Mouse (Mus musculus): ENCODE measurements around the gene Dnase2a. TPM values are rescaled to one million over a fixed set of nuclear protein-coding genes. Genes with fewer than 3 reads are reported as not detected.

The Dnase2a gene
- polyA plus RNA-seq (2014; fragmentation: Illumina TruSeq; extraction: RNeasy Lipid Tissue Mini Kit (QIAGEN cat#74804); ENCODE audit: low read depth, low replicate concordance): 9.4 TPM

DNA sequence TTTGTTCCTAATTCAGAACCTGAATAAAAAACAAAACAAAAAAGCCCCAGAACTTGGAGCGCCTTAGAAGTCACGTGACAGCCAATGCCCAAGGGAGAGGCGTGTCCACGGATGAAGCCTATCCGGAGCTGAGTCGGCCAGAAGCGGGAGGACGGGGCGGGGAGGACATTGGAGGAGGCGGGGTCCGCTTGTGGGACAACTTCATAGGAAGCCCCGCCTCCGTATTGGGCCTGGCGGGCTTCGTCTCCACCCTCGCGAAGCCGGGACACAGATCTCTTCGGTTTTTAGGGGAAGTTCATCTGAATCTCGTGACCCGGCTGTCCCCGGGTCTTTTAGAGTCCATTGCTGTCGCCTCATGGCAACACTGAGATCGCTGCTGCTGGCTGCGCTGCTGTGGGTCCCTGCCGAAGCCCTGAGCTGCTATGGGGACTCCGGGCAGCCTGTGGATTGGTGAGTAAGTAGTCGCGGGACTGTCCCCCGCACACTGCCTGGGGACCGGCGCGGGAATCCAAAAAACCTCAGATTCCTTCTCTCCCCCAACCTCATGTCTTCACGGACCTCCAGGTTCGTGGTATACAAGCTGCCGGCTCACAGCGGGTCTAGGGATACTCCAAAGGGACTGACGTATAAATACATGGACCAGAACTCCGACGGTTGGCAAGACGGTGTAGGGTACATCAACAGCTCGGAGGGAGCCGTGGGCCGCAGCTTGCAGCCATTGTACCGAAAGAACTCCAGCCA lies at the start of gene Dnase2a:
Gene Dnase2a (plus strand): TSS at position 140 of the 741 bp plus-strand sequence.

DNA sequence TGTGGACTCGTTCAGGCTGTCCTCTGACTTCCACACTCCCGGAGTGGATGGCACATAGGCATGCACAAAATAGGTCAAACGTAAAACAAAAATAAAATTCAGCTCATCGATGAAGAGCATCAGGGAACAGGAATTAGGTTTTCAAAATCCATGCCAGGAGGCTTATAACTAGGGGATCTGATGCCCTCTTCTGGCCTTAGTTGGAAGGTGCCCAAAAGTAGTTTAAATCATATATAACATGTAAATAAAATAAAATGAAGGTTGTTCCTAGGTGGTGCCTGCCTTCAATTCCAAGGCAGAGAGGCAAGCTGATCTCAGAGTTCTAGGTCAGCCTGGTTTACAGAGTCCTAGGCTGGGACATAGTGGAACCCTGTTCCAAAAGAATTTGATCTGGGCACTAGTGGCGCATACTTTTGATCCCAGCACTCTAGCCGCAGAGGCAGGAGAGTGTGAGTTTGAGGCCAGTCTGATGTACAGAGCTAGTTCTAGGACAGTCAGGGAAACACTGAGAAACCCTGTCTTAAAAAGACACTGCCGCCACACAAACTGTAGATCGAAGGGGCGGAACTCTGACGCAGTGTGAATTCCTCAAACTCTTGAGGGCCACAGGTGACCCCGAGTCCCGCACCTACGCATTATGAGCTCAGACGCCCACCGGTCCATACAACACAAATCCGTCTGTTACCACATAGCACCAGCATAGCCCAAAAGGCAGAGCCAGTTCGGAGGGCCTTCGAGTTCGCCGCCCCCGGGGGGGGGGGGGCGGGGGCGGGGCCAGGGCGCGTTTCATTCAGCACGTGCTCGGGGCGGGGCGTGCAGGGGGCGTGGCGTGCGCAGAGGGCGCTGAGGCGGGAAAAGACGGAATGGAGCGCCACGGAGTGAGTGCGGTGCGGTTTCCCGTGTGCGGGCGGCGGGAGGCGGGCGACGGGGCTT lies 36.7 kb upstream of the Dnase2a start, which contains the start of gene Syce2:
Gene Syce2 (plus strand): TSS at position 736 of the 933 bp plus-strand sequence.

DNA sequence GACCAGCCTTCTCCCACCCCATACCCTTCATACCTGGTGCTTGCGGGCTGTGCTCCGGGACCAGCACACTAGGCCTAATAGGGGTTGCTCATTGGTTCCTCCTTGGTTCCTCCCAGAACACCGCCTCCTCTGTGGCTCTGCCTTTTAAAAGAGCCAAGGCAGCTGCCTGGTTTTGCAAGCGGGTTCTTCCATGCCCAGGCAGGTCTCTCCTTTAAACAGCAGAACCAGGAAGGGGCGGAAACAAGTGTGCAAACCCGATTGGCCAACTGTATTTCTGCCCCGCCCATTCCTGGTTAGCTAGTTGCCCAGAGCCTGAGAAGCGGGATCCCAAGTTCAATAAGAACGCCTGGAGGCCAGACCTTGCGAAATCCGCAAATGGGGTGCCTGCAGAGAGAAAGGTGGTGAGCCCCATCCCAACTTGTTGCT lies 14.6 kb upstream of the Dnase2a start, which contains the start of gene Gcdh:
Gene Gcdh (minus strand): TSS at position 213 of the 426 bp plus-strand sequence.

DNA sequence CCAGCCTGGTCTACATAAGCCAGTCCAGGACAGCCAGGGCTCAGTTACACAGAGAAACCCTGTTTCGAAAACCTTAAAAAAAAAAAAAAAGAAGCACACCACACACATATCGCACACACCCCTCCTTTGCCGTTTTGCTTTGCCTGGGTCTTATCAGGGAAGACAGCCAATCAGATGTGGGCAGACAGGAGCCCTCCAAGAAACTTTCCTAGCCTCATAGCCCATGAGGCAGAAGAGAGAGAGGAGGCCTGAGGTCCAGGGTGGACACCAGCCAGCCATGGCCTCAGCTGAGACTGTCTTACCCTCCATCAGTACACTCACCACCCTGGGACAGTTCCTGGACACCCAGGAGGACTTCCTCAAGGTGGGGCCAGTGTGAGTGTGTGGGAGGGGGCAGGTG lies 6.6 kb upstream of the Dnase2a start, which contains the start of gene Klf1:
Gene Klf1 (plus strand): TSS at position 177 of the 400 bp plus-strand sequence.

DNA sequence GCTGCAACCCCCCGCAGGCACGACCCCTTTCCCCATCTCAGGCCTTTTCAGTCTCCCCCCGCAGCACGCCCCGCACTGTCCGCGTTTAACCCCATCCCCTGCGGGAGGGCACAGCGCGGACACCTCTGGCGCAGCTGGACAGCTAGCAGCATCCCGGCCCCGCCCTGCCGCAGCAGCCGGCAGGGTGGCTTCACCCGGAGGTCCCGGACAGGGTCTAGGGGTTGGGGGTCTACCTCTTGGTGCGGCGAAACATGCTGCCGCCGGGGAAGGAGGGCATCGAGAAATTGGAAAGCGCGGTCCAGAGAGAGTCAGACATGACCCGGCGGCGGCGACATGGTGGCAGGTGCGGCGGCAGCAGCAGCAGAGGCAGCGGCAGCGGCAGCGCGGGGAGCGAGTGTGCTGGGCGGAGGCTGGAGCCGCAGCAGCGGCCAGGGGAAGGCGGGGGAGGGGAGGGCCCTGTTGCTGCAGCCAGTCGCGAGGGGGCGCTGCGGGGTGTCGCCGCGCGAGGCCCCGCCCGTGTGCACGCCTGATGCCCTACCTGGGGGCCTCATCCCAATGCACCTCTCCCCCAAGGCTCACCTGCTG lies 28.7 kb downstream of the Dnase2a start, which contains the start of gene Mast1:
Gene Mast1 (minus strand): TSS at position 398 of the 585 bp plus-strand sequence.

DNA sequence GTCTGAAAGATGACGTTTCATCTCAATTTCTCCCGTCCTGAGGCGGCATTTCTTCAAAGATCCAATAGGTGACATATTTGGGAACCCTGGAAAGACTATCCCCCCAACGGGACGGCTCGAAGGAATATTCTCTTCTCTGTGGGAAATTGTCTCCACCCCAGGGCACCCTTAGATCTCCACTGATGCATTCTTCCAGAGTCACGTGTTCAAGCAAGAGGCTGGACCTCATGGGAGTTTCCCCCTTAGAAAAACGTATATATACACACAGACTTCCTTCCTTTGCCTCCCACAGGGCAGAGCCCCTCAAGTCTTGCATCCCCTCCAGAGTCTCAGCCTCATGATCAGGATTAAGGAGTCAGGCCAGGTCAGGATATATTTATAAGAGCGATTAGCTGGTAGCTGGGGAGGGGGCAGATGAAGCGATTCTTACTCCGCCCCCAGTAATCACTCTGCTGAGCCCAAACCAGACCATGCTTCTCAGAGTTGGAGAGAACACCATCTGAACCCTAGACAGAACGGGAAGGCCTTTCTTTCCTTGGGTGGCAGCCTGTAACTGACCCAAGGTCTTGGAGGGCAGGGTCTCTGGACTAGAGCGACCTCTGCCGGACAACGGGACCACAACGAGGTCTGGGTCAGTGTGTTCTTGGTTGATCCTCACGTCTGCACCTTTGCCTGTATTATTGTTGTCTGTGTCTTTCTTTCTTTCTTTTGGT lies 38.3 kb downstream of the Dnase2a start, which contains the start of gene Rtbdn:
Gene Rtbdn (plus strand): TSS at position 464 of the 713 bp plus-strand sequence.

DNA sequence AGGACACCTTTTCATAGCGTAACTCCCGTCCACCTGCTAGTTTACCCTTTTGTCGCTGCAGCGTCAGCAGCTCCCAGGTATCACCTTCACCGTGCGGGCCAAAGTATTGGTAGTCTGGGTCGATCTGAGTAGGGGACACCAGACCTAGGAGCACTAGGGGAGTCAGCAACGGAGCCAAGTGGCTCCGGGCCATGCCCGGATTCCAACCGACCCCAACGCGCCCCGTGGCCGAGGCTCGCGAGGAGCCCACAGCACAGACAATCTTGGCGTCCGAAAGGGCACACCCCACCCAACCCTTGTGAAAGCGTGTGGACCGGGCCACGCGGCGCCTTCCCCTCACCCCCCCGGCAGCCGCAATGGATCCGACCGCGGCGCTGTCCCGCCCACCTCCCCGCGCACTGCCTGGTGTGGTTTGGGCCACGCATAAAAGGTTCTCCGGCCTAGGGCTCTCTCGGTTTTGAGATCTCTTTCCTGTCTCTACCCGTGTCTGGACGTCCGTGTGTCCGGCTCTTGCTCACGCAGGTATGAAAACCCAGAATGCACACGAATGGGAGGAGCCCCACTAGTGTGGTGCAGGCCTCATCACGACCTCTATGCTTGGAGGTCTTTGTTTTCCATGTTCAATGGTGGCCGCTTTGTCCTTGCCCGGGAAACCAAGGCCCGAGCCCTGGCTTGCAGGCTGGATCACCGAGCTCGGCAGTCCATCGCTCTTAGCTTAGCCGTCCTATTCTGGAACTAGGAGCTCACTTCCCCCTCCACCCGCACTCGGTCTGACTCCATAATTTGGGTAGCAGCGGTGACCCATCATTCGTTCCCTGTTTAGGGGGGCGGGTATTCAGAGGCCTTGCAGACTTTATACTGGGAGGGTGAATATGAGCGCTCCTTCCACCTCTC lies 61.1 kb downstream of the Dnase2a start, which contains the start of the genes Gm49661, Prdx2 and Rnaseh2a:
Gene Gm49661 (minus strand): TSS at position 193 of the 894 bp plus-strand sequence.
Gene Prdx2 (plus strand): TSS at position 347 of the 894 bp plus-strand sequence.
Gene Rnaseh2a (minus strand): TSS at position 527 of the 894 bp plus-strand sequence.

Other genes starting within 250 kb of the Dnase2a start
- gene Ier2, start 245.7 kb upstream of the Dnase2a start, polyA plus RNA-seq (2014; fragmentation: Illumina TruSeq; extraction: RNeasy Lipid Tissue Mini Kit (QIAGEN cat#74804); ENCODE audit: low read depth, low replicate concordance): 2.0 TPM
- 6.6 TPM for gene Trmt1, start 222.3 kb upstream of the Dnase2a start, polyA plus RNA-seq (2014; fragmentation: Illumina TruSeq; extraction: RNeasy Lipid Tissue Mini Kit (QIAGEN cat#74804); ENCODE audit: low read depth, low replicate concordance)
- gene Nacc1, start 220.7 kb upstream of the Dnase2a start, polyA plus RNA-seq (2014; fragmentation: Illumina TruSeq; extraction: RNeasy Lipid Tissue Mini Kit (QIAGEN cat#74804); ENCODE audit: low read depth, low replicate concordance): 1.3 TPM
- gene Lyl1, start 207.1 kb upstream of the Dnase2a start, polyA plus RNA-seq (2014; fragmentation: Illumina TruSeq; extraction: RNeasy Lipid Tissue Mini Kit (QIAGEN cat#74804); ENCODE audit: low read depth, low replicate concordance): not detected
- not detected for gene G430095P16Rik, start 185.6 kb upstream of the Dnase2a start, polyA plus RNA-seq (2014; fragmentation: Illumina TruSeq; extraction: RNeasy Lipid Tissue Mini Kit (QIAGEN cat#74804); ENCODE audit: low read depth, low replicate concordance)
- 13.6 TPM for gene Nfix, start 108.2 kb upstream of the Dnase2a start, polyA plus RNA-seq (2014; fragmentation: Illumina TruSeq; extraction: RNeasy Lipid Tissue Mini Kit (QIAGEN cat#74804); ENCODE audit: low read depth, low replicate concordance)
- gene Dand5, start 85.7 kb upstream of the Dnase2a start, polyA plus RNA-seq (2014; fragmentation: Illumina TruSeq; extraction: RNeasy Lipid Tissue Mini Kit (QIAGEN cat#74804); ENCODE audit: low read depth, low replicate concordance): 1.3 TPM
- 0.74 TPM for gene Gadd45gip1, start 77.0 kb upstream of the Dnase2a start, polyA plus RNA-seq (2014; fragmentation: Illumina TruSeq; extraction: RNeasy Lipid Tissue Mini Kit (QIAGEN cat#74804); ENCODE audit: low read depth, low replicate concordance)
- gene Rad23a, start 67.9 kb upstream of the Dnase2a start, polyA plus RNA-seq (2014; fragmentation: Illumina TruSeq; extraction: RNeasy Lipid Tissue Mini Kit (QIAGEN cat#74804); ENCODE audit: low read depth, low replicate concordance): 9.8 TPM
- 778 TPM for gene Calr, start 61.6 kb upstream of the Dnase2a start, polyA plus RNA-seq (2014; fragmentation: Illumina TruSeq; extraction: RNeasy Lipid Tissue Mini Kit (QIAGEN cat#74804); ENCODE audit: low read depth, low replicate concordance)
- 2.9 TPM for gene Farsa, start 51.6 kb upstream of the Dnase2a start, polyA plus RNA-seq (2014; fragmentation: Illumina TruSeq; extraction: RNeasy Lipid Tissue Mini Kit (QIAGEN cat#74804); ENCODE audit: low read depth, low replicate concordance)
- 1.8 TPM for gene Syce2, start 36.4 kb upstream of the Dnase2a start, polyA plus RNA-seq (2014; fragmentation: Illumina TruSeq; extraction: RNeasy Lipid Tissue Mini Kit (QIAGEN cat#74804); ENCODE audit: low read depth, low replicate concordance)
- gene Gcdh, start 14.6 kb upstream of the Dnase2a start, polyA plus RNA-seq (2014; fragmentation: Illumina TruSeq; extraction: RNeasy Lipid Tissue Mini Kit (QIAGEN cat#74804); ENCODE audit: low read depth, low replicate concordance): 511 TPM
- 1.0 TPM for gene Klf1, start 6.6 kb upstream of the Dnase2a start, polyA plus RNA-seq (2014; fragmentation: Illumina TruSeq; extraction: RNeasy Lipid Tissue Mini Kit (QIAGEN cat#74804); ENCODE audit: low read depth, low replicate concordance)
- not detected for gene Mast1, start 28.8 kb downstream of the Dnase2a start, polyA plus RNA-seq (2014; fragmentation: Illumina TruSeq; extraction: RNeasy Lipid Tissue Mini Kit (QIAGEN cat#74804); ENCODE audit: low read depth, low replicate concordance)
- not detected for gene Rtbdn, start 38.4 kb downstream of the Dnase2a start, polyA plus RNA-seq (2014; fragmentation: Illumina TruSeq; extraction: RNeasy Lipid Tissue Mini Kit (QIAGEN cat#74804); ENCODE audit: low read depth, low replicate concordance)
- gene Gm49661, start 60.9 kb downstream of the Dnase2a start, polyA plus RNA-seq (2014; fragmentation: Illumina TruSeq; extraction: RNeasy Lipid Tissue Mini Kit (QIAGEN cat#74804); ENCODE audit: low read depth, low replicate concordance): not detected
- gene Prdx2, start 61.0 kb downstream of the Dnase2a start, polyA plus RNA-seq (2014; fragmentation: Illumina TruSeq; extraction: RNeasy Lipid Tissue Mini Kit (QIAGEN cat#74804); ENCODE audit: low read depth, low replicate concordance): 42.1 TPM
- 2.5 TPM for gene Rnaseh2a, start 61.2 kb downstream of the Dnase2a start, polyA plus RNA-seq (2014; fragmentation: Illumina TruSeq; extraction: RNeasy Lipid Tissue Mini Kit (QIAGEN cat#74804); ENCODE audit: low read depth, low replicate concordance)
- 0.50 TPM for gene Junb, start 70.2 kb downstream of the Dnase2a start, polyA plus RNA-seq (2014; fragmentation: Illumina TruSeq; extraction: RNeasy Lipid Tissue Mini Kit (QIAGEN cat#74804); ENCODE audit: low read depth, low replicate concordance)
- gene Hook2, start 82.0 kb downstream of the Dnase2a start, polyA plus RNA-seq (2014; fragmentation: Illumina TruSeq; extraction: RNeasy Lipid Tissue Mini Kit (QIAGEN cat#74804); ENCODE audit: low read depth, low replicate concordance): 4.8 TPM
- gene Best2, start 106.0 kb downstream of the Dnase2a start, polyA plus RNA-seq (2014; fragmentation: Illumina TruSeq; extraction: RNeasy Lipid Tissue Mini Kit (QIAGEN cat#74804); ENCODE audit: low read depth, low replicate concordance): not detected
- gene Asna1, start 116.7 kb downstream of the Dnase2a start, polyA plus RNA-seq (2014; fragmentation: Illumina TruSeq; extraction: RNeasy Lipid Tissue Mini Kit (QIAGEN cat#74804); ENCODE audit: low read depth, low replicate concordance): 7.6 TPM
- gene Trir, start 118.3 kb downstream of the Dnase2a start, polyA plus RNA-seq (2014; fragmentation: Illumina TruSeq; extraction: RNeasy Lipid Tissue Mini Kit (QIAGEN cat#74804); ENCODE audit: low read depth, low replicate concordance): 16.7 TPM
- gene Tnpo2, start 128.4 kb downstream of the Dnase2a start, polyA plus RNA-seq (2014; fragmentation: Illumina TruSeq; extraction: RNeasy Lipid Tissue Mini Kit (QIAGEN cat#74804); ENCODE audit: low read depth, low replicate concordance): 5.4 TPM
- gene Fbxw9, start 151.5 kb downstream of the Dnase2a start, polyA plus RNA-seq (2014; fragmentation: Illumina TruSeq; extraction: RNeasy Lipid Tissue Mini Kit (QIAGEN cat#74804); ENCODE audit: low read depth, low replicate concordance): 2.5 TPM
- gene Gm5741, start 159.4 kb downstream of the Dnase2a start, polyA plus RNA-seq (2014; fragmentation: Illumina TruSeq; extraction: RNeasy Lipid Tissue Mini Kit (QIAGEN cat#74804); ENCODE audit: low read depth, low replicate concordance): not detected
- gene Dhps, start 163.2 kb downstream of the Dnase2a start, polyA plus RNA-seq (2014; fragmentation: Illumina TruSeq; extraction: RNeasy Lipid Tissue Mini Kit (QIAGEN cat#74804); ENCODE audit: low read depth, low replicate concordance): 7.5 TPM
- gene Wdr83os, start 172.2 kb downstream of the Dnase2a start, polyA plus RNA-seq (2014; fragmentation: Illumina TruSeq; extraction: RNeasy Lipid Tissue Mini Kit (QIAGEN cat#74804); ENCODE audit: low read depth, low replicate concordance): 11.6 TPM
- gene Wdr83, start 172.7 kb downstream of the Dnase2a start, polyA plus RNA-seq (2014; fragmentation: Illumina TruSeq; extraction: RNeasy Lipid Tissue Mini Kit (QIAGEN cat#74804); ENCODE audit: low read depth, low replicate concordance): 2.8 TPM
- gene Man2b1, start 174.7 kb downstream of the Dnase2a start, polyA plus RNA-seq (2014; fragmentation: Illumina TruSeq; extraction: RNeasy Lipid Tissue Mini Kit (QIAGEN cat#74804); ENCODE audit: low read depth, low replicate concordance): 12.2 TPM
- gene Zfp791, start 214.5 kb downstream of the Dnase2a start, polyA plus RNA-seq (2014; fragmentation: Illumina TruSeq; extraction: RNeasy Lipid Tissue Mini Kit (QIAGEN cat#74804); ENCODE audit: low read depth, low replicate concordance): 1.7 TPM
- gene Cks1brt, start 243.4 kb downstream of the Dnase2a start, polyA plus RNA-seq (2014; fragmentation: Illumina TruSeq; extraction: RNeasy Lipid Tissue Mini Kit (QIAGEN cat#74804); ENCODE audit: low read depth, low replicate concordance): not detected

All from liver, adult 10 weeks (tissue).